Mouse (Mus musculus) A20 (cell line): ENCODE measurements around the gene Cbln3.

ENCODE experiments used
- DNase-seq: peaks from one replicate; pipeline ENCODE4 v3.0.0-alpha.2; 2011; ENCODE audit warnings: low read depth, low spot score

Cbln3 gene

DNA sequence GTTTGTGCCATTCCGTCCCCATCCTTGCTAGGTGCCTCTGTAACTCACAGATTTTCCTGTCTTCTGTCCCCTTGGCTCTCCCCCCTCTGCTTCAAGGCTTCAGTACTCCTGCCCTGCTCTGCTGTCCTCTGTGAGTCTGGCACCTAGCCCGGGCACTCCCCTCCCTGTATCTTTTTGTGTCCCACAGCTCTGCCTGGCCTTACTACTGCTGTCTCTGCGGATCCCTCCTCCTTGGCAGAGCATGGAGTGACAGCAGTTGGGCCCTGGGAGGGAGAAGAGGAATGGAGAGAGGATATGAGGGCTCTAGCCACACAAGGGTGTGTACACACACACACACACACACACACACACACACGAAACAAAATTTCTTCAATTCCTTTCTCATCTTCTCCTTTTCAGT lies at the start of gene Cbln3:
TSS of gene Cbln3 (minus strand) at position 227 of the 400 bp plus-strand sequence.
- DNase-seq, result no peak

GRCm38 (mm10) chr14:55933586-55933985 lies 49.4 kb upstream of the Cbln3 start:
- no peak for DNase-seq

- no peak for DNase-seq
These were observed 45.2 kb upstream of the Cbln3 start for GRCm38 (mm10) chr14:55929263-55929997.

GRCm38 (mm10) chr14:55926847-55927246 lies 42.7 kb upstream of the Cbln3 start:
- no peak for DNase-seq

DNA sequence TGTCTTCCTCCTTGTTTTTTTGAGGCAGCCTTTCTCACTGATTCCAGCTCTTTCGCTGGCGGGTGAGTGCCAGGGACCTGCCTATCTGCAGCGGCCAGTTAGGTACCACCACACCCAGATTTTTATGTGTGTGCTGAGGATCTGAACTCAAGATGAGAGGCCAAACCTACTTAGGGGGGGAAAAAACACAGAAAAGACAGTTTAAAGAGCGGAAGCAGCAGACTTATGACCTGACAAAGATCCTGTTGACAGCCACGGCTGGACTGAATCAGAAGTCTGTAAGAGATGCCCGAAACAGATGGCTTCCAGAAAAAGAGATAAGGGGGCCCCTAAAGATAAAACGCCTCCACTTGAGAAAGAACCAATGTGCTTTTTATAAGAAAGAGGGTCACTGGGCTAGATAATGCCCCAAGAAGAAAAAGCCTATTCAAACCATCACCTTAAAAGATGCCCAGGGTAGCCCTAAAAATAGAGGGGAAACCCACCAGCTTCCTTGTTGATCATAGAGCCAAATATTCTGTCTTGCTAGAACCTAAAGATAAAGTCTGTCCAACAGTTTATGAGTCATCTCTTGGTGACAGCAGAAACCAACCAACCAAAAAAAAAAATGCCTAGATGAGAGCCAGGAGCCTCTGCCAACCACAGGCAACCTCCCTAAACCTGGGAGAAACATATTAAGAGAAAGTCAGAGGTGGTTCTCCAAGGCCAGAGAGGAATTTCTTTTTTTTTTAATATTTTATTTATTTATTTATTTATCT lies 38.5 kb upstream of the Cbln3 start:
- no peak for DNase-seq

DNA sequence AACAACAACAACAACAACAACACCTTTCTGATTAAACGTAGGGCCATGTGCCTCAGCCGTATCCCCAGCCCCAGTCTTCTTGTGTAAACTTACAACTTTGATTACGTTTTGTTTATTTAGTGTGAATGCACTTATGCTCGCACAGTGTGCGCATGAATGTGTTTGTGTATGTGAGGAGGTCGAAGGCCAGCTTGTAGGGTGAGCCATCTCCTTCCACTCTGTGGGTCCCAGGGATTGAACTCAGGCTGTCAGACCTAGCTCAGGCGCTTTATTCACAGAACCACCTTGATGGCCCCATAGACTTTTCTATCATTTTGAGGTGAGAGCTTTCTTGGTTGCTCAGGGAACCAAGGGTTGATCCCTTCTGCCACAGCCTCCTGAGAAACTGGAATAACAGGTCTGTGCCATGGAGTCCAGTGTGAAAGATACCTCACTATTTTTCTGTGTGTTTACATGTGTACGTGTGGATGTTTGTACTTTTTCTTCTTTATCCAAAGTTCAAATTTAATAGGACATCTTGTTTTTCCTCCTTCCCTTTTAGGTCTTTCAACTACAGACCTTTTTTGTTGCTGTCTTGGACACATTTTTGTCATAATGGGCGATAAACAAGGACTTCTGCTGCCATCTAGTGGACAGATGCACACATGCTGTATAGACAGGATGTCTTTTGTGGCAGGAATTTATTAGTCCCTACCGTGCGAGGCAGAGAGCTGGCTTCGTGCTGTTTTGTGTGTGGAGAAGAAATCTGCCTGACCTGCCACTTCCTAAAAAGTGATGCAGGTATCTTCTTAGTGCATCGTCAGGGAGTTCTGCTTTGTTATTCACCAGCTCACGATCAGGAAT lies 34.3 kb upstream of the Cbln3 start:
- peak; percentile 82 for DNase-seq

DNA sequence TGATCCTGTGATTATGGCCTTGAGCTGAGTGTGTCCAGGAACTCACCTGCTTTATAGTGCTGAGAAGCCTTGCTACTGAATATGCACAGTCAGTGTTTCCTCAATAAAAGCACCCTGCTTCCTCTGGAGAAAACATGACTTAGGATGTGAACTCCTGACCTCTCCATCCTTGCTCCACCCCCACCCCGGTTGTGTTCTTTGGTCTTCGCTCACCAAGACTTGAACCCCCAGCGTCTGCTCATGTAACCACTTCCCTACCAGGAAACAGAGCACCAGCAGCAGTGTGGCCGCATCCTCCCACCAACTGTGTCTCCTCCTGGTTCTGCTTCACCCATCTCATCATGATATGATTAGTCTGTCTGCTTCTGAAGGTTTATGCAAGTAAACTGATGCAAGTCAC lies 29.2 kb upstream of the Cbln3 start:
- no peak for DNase-seq

- DNase-seq, result peak; percentile 40
These were observed 21.3 kb upstream of the Cbln3 start for GRCm38 (mm10) chr14:55905518-55905917.

DNA sequence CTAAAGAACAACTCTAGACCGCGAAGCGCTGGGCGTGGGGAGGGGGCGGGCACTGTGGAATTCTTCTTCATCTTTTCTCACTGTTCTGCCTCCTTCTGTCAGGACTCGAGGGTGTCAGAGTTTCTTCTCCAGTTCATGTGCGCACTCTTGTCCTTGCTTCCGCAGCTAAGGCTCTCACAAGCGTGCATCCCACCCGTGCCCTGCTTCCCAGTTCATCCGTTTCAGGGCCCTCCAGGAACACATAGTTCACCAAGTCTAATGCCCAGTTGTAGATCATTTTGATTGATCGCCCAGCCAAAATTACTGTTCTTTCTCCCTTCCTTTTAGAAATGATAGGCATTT lies 16.2 kb upstream of the Cbln3 start:
- no peak for DNase-seq

- peak; percentile 95 for DNase-seq
These were observed 15.7 kb upstream of the Cbln3 start, which contains the start of gene Sdr39u1 for GRCm38 (mm10) chr14:55899701-55900413. Gene Sdr39u1 (minus strand): TSS chr14:55900293.

DNA sequence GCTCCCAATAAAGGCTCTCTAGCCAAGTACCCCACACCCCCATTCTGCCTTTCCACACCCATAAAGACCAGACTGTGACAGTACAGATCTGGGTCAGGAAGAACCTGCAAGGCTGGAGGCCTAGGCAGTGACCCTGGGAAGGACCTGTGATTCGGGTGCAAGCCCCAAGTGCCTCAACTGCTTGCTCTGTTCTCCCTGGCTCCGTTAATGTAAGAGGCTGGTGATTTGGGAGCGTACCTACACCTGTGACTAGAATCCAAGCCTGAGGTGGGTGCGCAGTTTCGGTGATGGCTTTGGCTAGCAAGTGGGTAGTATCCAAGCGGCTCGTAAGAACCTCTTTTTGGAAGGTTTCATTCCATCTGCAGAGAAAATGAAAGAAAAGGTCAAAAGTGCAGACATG lies 14.8 kb upstream of the Cbln3 start:
- DNase-seq, result no peak

GRCm38 (mm10) chr14:55897671-55898070 lies 13.5 kb upstream of the Cbln3 start:
- no peak for DNase-seq

DNA sequence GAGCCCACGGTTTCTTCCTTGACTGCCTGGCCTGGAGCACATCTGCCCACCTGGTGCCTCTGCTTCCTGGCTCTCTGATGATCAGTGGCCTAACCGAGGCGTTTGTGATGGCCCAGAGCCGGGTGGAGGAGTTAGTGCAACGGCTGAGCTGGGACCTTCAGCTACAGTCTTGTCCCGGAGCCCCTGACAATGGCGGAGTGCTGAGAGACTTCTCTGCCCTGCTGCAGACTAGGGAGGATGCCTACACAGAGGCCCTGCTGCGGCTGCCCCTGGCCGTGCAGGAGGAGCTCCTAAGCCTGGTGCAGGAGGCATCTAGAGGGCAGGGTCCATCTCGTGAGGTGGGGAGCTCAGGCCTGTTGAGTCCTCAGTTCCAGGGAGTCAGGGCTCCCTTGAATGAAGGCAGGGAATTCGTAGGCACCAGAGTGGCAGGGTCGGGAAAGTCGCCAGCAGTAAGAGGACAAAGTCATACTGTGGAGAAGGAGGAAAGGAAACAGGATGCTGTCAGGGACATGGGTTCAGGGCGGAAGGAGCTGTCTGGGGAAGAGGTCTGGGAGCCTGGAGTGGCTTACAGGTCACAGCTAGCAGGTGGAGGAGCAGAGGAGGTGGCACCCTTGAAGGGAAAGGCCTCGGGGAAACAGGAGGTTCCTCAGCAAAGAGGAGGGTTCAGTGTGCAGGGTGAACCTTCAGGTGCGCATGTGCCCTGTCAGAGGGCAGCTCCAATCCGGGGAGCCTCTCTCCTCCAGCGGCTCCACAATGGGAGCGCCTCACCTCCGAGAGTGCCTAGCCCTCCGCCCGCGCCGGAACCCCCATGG lies 2.6 kb upstream of the Cbln3 start:
- DNase-seq, result no peak

GRCm38 (mm10) chr14:55885791-55886271 lies 1.6 kb upstream of the Cbln3 start:
- peak; percentile 92 for DNase-seq

- DNase-seq, result no peak
These were observed 1.1 kb upstream of the Cbln3 start for GRCm38 (mm10) chr14:55885114-55885790.

- DNase-seq, result peak; percentile 94
These were observed 521 bp upstream of the Cbln3 start, which contains the start of gene Khnyn for GRCm38 (mm10) chr14:55884713-55885113. Gene Khnyn (plus strand): TSS chr14:55884947.

DNA sequence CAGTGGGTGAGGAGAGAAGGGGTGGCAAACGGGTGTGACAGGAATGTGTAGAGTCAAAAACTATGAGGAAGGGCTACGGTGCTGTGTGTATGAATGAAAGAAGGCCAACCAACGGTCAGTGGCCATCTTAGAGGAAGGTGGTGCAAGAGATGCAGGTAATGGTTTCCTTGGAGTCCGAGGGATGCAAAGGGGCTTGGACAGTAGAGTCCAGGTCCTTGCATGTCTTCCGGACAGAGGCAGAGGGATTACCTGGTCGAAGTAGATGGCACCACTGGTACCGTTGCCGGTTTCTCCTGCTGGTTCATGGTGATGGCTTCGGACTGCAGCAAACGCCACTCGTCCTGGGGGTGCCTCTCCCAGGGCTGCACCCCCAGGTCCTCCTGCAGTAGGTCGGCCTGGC lies 529 bp downstream of the Cbln3 start:
- no peak for DNase-seq

DNA sequence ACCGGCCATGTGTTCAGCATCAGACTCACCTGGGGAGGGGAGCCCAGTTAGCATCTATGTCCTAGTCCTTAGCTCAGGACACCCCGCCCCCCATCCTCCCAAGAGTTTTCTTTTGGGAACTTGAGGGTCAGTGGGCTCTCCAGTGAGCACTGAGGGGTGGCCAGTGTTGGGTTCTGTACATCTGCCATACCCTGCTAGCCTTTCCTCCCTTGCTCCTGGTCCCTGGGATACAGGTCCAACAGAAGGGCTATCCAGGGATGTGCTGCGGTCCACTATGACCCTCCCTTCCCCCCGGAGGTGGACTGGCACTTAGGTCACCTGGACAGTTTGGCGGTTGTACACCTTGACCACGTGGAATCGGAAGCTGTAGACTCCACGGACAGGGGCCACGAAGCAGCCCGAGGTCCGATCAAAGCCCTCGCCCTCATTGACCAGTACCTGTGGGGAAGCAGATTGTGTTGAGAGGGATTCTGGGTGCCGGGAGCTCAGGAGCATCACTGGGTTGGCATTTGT lies 987 bp downstream of the Cbln3 start:
- DNase-seq, result no peak

DNA sequence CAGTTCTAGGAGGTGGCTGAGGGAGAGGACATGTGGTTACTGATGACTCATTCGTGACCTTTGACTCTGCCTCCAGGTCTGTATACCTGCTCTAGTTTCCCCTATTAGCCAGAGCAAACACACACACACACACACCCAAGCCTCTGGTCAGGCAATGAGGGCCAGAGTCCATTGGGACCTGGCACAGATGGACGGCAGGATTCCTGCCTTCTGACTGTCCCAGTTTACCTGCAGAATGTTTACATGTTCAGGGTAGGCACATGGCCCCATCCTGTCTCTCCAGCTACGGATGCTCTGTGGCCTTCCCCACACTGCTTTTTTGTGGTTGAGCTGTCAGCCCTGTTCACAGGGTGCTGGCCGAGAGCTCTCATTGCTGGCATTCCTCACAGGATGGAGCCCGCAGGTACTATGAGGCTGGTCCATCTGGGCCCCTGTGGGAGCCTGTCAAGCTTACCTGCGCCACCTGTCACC lies 2.0 kb downstream of the Cbln3 start:
- no peak for DNase-seq

DNA sequence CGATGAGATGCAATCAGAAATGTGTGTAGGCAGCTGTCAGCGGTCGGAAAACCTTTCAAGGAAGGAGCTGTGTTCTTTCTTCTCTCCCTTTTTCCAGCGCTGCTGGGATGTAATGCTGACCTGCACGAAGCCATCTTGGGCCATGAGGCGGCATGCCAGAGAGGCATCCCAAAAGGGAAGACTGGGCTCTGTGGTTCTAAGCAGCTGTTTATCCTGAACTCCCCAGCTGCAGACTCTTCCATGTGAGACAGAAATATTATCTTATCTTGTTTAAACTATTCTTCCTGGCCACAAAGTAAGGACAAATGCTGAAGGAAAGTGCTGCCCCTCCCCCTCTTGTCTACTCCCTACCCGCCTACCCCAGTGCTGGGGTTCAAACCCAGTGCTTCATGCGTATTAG lies 3.2 kb downstream of the Cbln3 start:
- DNase-seq, result no peak
